Mouse (Mus musculus) frontal cortex, postnatal 25 days (tissue): Measurements from ENCODE around the gene Plp2.
"Not testable (repeated sequence)": the region's sequence is repeated elsewhere in the genome, so short reads cannot be mapped to it uniquely, and the experiment has no call there.

Experiments used
- DNase-seq, 2 experiments: peaks; one replicate each; pipeline ENCODE4 v3.0.0; 2022; ENCODE audit warnings: low spot score in 2 of 2

Plp2 gene

DNA sequence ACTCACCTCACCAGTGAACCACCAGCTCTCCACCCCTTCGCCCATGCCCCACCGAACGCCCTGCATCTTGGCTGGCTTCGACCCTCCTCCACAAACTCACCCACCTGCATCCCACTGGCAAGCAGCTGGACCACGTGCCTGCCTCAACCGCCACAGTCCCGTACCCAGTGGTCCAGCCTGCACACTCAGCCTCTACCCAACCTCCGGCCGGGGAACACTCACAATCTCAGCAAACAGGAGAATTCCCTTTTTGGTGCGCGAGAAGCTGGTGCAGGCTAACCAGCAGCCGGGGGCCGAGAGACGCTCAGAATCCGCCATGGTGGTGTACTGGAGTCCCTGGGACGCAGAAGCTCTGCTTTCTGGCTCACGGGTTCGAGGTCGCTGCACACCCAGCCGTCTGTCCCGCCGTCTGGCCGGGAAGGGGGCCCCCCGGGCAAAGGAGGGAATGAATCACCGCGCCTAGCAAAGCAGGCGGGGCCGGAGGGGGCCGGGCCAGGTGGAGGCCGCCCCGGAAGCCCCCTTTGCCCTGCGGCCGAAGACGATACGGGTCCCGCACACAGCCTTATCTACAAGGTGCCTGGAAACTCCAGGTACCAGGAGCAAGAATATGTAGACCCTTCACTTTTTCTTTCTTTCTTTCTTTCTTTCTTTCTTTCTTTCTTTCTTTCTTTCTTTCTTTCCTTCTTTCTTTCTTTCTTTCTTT lies at the start of gene Plp2:
Plp2 (minus strand) TSS at position 470 of the 703 bp plus-strand sequence.
- DNase-seq, result no peak

DNA sequence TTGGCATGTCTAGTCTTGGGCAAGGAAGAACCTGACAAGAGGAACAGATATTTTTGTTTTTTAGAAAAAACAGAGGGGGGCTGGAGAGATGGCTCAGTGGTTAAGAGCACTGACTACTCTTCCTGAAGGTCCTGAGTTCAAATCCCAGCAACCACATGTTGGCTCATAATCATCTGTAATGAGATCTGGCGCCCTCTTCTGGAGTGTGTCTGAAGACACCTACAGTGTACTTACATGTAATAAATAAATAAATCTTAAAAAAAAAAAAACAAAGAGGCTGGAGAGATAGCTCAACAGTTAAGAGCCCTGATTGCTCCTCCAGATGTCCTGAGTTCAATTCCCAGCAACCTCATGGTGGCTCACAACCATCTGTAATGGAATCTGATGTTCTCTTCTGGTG lies 44.9 kb upstream of the Plp2 start:
- DNase-seq, result not testable (repeated sequence)

DNA sequence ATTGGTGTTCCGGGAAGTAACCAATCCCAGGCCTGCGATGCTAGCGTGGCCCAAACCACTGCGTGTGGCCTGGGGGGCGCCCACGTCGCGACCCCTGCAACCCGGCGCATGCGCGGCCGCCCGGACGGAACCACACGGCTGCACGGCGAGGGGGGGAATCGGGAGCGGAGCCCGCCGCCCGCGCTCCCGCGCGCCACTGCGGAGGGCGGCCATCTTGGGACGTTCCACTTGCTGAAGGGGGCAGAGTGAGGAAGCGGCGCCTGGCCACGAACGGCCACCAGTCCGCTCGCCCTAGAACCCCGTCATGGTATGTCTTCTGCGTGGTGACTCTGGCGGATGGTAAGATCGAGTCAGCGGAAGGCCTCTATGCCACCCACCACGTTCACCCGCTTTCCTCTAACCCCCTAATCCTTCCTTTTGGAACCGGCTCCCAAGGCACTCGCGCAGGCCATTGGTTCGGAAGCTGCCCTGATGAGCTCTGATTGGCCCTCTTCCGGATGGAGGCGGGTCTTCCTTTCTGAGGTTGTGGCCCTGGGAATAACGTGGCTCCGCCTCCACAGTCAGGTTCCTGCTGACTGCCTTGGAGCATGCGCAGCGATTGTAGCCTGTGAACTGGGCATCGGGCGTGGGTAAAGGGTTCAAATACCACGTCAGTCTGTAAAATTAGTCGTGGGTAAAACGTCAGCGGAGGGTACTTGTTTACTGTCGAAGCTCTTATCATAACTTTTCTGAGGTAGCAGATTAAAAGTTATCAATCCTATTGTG lies 43.1 kb upstream of the Plp2 start, which contains the start of gene Wdr45:
Wdr45 (plus strand) TSS at position 199 of the 765 bp plus-strand sequence.
- DNase-seq, result peak; percentile 76 to 81

DNA sequence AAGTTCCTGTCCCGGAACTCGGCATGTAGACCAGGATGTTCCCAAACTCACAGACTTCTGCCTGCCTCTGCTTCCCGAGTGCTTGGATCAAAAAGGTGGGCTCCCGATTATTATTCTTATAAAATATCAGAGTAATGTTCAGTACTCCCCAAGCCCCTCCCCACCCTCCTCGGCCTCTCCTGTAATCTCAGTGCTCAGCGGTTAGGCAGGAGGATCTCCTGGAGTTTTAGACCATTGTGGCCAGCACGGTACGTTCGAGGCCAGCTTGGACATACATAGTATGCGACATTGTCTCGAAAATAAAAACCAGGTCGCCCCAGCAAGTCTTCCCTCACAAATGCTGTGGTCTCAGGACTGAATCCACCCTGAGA lies 42.6 kb upstream of the Plp2 start:
- DNase-seq, result not testable (repeated sequence)

DNA sequence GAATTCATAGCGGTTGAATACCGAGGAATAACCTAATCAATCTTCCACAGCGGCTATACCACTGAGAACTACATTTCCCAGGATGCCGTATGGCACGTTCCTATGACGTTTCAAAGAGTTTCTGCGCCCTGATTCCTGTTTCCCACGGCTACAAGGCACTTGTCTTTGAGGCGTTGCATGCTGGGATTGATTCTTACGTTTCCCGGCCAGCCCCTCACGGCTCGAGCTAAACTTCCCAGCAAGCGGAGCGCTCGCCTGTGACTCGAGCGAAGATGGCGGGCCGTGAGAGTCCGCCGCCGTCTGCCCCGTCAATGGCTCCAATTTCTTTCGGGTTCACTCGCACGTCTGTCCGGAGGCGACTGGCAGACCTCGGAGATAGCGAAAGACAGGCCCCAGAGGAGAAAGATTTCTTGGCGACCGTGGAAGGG lies 25.8 kb upstream of the Plp2 start, which contains the start of gene Gpkow:
Gpkow (plus strand) TSS at position 178 of the 428 bp plus-strand sequence.
- DNase-seq, result peak; percentile 61 to 63

DNA sequence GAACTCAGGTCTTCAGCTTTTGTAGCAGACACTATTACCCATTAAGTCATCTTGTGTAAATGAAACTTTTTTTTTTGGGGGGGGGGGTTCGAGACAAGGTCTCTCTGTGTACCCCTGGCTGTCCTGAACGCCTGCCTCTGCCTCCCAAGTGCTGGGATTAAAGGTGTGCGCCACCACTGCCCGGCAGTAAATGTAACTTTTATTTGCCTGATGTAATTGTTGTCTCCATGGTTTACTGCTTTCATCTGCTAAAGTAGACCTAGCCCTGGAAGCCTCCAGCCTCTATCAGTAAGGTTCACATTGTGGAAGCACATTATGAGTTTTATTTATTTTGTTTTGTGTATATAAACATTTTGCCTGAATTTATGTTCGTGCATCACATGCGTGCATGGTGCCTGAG lies 25.3 kb upstream of the Plp2 start:
- DNase-seq, result no peak

DNA sequence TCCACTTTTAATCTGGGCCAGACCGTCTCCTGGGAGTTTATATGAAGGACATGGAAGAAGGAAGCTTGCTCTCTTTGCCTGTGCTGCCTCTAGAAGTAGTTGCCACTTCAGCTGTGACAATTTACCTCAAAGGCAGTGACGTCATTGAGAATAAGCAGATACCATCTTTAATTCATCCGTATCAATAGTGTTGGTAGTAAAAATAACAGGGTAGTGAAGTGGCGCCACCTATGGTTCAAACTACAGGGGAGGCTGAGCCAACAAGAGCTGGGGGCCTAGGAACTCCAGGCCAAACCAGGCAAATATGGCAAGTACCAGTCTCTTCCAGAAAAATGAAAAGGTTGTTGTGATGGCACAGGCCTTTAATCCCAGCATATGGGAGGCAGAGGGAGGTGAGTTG lies 21.7 kb upstream of the Plp2 start:
- no peak for DNase-seq

DNA sequence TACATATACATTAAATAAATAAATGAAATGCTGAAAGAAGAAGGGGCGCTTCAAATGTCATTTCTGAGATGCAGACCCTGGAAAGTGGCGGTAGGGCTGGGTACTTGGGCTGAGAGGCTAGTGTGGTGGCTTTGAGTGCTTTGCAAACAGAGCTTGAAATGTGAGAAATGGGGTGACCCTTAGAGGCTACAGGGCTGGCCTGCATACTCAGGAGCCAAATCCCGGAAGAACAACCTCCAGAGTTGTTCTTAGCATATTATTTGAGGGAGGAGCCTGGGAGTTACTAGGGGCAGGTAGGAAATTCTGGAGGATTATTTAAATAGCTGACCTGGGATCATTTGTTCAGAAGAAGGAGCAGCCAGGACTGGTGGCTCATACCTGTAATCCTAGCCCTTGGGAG lies 19.3 kb upstream of the Plp2 start:
- no peak for DNase-seq

DNA sequence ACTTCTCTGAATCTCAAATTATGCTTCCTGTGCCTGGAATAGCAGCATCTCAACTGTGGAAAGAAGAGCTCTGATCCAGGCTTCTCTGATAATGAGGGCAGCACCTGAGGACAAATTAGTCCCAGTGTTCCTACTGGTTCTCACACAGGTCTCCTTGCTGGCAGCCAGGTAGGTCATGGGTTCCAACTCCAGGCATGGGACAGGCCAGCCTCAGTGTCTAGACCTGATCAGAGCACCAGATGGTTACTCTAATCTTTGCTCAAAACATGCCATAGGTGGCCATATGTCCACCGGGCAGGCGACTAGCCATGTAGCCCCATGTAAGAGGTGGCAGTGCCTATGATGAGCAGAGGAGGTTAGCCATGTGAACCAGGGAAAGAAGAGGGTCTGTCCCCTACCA lies 17.1 kb upstream of the Plp2 start:
- no peak for DNase-seq

DNA sequence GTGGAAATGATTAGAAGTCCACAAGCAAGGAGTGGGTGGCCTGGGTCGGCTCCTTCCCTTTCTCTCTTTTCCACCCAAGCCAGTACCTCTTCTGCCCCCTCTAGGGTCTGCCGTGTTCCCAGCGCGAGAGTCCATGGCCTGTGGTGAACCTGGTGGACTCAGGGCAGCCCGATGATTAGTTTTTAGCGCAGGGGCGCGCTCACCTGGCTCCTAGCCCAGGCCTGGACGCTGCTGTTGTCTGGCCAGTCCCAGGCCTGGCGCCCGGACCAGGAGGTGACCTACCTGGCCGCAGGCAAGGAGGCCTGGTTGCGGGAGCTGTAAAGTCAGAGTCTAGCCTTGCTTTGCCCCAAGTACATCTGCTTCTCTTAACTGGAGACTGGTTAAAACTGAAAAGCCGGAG lies 9.7 kb upstream of the Plp2 start, which contains the start of gene Magix:
Magix (minus strand) TSS at position 388 of the 400 bp plus-strand sequence.
- DNase-seq, result no peak

DNA sequence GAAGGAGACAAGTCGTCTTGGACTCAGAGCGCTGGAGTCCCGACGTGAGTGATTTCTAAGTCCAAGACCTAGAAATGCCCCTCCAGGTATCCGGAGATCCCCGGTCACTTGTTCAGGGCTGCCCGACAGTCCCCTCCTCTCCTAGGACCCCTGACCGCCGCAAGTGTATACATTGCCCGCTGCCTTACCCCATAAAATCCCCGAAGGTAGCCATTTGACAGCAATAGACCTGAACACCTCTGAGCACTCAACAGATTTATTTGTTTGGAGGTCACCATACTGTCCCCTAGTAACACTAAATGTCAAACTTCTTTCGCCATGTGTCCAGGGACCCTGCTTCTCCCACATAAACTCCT lies 8.8 kb upstream of the Plp2 start:
- DNase-seq, result no peak

DNA sequence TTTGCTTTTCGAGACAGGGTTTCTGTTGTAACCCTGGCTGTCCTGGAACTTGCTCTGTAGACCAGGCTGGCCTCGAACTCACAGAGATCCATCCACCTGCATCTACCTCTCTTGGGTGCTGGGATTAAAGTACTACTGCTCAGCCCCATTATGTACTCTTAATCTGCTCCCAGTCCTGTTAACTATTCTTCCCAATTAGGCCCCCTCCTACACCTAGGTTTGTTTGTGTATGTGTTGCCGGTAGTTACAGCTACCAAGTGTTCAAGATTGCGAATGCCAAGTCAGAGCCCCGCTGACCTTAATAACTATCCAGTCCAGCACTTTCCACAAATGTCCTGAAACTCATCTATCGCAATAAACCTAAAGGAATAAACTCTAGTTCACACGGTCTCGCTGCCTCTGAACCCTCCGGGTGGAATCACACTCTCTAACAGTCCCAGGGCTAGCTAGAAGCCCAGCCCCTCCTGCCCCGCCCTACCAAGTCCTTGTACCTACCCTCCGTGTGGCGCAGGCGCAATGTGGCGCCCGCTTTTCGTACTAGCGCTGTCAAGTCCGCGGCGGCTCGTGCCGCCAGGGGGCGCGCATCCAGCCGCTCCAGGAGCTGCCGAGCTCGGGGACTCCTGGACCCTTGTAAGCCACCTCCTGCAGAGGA lies 8.3 kb upstream of the Plp2 start:
- peak; percentile 68 to 74 for DNase-seq

DNA sequence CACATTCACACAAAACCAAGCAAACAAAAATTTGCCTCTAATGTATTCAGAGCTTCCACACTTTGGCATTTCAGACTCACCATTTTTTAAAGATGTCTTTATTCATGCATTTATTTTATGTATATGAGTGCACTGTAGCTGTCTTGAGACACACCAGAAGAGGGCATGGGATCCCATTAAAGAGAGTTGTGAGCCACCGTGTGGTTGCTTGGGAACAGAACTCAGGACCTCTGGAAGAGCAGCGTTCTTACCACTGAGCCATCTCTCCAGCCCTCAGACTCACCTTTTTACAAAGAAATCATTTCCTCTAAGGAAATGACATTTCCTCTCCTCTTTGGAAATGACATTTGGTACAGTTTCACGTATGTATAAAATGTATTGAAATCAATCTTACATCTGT lies 7.8 kb upstream of the Plp2 start:
- no peak for DNase-seq

DNA sequence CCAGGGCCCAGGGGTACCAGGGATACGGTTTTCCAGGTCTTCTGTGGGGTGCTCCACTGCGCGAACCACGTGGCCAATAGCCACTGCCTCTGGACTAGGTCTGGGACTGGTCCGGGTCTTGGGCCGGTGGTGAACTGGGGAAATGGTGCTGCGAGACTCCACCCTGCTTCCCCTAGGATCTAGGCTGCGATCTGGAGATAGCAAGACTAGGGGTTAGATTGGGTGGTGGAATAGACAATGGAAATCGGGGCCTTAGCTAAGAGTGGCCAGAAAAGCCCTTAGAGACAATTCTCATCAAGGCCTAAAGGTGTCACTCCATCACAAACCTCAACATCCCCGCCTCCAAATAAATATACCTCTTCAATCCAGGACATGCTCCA lies 3.8 kb upstream of the Plp2 start:
- no peak for DNase-seq

DNA sequence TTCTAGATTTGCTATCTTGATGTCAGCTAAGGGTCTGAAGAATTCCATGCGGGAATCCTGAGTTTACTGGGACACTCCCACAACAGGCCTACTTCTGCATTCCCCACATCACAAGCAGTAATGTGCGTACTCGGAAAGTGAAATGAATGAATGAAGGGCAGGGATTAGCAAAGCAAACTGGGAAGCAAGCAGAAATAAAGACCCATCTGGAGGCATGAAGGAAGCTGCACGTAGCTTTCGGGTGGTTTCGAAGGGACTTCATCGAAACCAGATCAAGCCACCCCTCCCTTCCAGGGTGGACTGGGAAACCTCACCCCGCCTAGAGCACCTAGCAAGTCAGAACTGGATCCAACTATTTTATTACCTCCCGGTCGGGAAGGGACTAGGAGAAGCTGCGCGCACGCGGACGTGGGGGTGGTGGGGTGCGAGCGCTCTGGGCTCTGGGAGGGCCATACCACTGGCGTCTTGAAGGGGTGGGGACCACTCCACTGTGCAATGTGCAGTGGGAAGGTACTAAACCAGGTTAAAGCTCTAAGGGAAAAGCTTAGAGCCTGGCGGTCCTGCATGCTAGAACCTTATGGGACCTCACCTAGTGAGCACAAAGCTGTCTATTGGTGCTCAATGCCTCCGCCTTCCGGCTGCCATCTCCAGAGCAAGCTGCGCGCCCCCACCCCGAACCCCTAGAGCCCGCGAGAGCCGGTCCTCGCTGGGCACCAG lies 3.3 kb upstream of the Plp2 start:
- no peak for DNase-seq

DNA sequence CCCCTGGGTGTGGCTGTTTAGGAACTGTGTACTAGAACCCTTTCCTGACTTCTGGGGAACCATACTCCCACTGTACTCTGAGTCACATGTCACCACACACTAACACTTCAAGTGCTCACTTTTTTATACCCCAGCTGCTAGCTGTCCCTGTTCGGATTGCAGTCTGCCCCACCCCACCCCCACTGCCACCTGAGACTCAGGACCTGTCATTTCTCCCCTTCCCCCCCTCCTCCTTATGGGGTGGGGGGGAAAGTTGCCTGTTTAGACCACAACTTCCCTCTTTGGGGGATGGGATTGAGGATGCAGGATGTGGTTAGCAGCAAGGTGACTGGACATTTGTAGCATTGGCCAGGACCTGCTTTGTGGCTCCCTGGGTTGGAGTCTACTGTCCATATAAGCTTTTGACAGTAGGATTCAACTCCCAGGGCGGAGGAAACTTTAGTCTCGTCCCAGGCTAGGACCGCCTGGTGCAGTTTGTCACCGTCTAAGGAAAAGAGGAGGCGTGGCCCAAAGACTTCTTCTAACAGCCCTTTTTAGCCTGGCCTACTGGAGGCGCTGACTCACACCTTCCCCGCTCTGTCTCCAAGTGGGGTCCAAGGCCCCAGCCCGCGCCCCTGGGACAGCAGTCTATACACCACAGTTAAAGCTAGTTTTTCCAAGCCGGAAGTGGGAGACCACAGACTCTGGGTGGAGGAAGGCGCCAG lies 2.5 kb upstream of the Plp2 start:
- no peak for DNase-seq

DNA sequence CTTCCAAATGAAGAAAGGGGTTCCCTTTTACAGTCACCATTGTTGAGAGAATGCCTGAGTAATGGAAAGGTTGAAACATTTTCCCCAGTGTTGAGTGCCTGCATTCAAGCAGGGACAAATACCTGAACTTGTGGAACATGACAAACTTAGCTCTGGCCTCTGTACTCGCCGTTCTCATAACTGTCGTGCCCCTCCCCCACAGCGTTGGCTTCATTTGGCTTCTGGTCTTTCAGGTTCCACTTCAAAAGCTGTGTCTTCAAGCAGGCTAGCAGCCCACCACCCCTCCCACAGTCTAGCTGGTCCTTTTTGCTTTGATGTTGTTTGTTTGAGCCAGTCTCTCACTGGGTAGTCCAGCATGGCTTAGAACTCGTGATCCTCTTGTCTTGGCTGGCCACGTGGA lies 1.5 kb upstream of the Plp2 start:
- no peak for DNase-seq

DNA sequence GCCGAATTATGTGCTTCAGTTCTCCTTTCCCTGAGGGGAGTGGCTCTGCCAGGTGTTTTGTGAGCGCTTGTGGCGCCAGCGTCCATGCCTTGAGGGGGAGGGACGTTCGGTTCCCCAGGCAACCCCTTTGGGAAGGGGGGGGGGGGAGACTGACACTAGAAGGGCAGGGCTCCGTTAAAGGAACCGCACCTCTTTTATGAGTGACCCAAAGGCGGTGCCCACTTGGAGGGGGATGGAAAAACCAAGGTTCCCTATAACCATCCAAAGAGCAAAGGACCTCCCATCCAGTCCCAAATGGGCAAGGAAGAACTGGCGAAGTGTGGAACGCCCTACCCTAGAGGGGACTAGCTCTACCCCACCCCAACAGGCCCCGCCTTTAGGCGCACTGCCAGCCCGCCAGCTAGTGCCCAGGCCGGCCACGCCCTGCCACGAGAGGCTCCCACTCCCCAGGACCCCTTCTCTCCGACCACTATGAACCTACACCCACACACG lies 754 bp downstream of the Plp2 start:
- DNase-seq, result no peak

DNA sequence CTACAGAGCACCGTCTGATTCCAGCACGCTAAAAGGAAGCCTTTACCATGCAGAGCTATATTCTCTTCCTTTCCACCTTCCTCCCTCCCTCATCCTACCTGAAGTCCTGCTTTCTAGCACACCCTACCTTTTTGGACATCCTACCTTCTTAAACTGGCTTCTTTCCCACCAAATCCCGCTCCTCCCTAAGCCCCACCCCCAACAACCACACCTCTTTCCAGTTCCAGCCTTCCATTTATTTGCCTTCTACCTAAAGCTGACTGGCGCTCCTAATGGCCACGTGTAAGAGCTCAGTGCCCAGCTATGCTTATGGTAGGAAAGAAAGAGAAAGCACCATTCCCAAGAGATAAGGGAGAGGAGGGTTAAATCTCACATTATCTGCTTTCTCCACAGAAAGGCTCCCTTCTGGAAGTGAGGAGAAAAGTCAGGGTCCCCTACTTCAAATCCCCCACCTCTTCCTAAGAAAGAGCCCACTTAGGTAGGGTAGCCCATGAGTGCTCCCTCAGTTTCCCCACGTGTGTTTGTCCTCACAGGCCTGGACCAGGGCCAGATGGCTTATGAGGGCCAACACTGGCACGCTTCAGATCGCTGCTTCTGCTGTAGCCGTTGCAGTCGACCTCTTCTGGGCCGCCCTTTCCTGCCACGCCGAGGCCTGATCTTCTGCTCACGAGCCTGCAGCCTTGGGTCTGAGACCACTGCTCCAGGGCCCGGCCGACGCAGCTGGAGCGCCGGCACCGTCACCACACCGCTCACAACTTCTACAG lies 5.3 kb downstream of the Plp2 start:
- no peak for DNase-seq

DNA sequence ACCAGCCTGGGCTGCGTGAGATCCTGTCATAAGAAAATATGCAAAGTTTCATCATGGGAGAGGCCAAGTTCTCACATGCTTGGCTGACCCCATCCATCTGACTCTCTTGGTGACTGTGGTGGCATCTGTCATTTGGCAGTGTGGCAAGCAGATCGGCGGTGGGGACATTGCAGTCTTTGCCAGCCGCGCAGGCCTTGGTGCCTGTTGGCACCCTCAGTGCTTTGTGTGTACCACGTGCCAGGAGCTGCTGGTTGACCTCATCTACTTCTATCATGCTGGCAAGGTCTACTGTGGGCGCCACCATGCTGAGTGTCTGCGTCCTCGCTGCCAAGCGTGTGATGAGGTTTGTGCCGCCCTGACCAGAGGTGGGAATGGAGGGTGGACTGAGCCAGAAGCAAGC lies 6.4 kb downstream of the Plp2 start:
- DNase-seq, result no peak

DNA sequence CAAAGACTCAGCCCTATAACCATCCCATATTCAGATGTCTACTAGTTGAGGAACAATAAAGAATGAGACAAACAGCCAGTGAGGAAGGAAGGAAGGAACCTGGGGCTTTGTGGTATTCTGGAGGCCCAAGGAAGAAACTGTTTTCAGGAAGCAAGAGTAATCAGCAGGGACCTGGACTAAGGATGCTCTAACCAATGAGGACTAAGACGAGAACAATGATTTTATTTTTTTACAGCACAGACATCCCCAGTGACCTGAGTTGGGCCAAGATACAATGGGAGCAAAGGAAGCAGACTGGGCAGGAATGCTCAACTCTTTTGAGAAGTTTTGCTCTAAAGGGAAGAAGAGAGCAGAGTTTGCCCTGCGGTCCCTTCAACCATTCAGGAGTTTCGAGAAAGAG lies 8.3 kb downstream of the Plp2 start:
- no peak for DNase-seq
